Mouse (Mus musculus) liver, embryonic 14.5 days (tissue): ENCODE results near the gene Emc3.

Experiments
- CTCF ChIP-seq: IDR thresholded peaks from 2 replicates; pipeline ENCODE4 v1.5.1; 2016; ENCODE audit warnings: antibody characterized with exemption, low read depth, control low read depth
- EP300 ChIP-seq: IDR thresholded peaks from 2 replicates; pipeline ENCODE4 v1.6.1; 2016; ENCODE audit warnings: antibody characterized with exemption, low read depth

DNA sequence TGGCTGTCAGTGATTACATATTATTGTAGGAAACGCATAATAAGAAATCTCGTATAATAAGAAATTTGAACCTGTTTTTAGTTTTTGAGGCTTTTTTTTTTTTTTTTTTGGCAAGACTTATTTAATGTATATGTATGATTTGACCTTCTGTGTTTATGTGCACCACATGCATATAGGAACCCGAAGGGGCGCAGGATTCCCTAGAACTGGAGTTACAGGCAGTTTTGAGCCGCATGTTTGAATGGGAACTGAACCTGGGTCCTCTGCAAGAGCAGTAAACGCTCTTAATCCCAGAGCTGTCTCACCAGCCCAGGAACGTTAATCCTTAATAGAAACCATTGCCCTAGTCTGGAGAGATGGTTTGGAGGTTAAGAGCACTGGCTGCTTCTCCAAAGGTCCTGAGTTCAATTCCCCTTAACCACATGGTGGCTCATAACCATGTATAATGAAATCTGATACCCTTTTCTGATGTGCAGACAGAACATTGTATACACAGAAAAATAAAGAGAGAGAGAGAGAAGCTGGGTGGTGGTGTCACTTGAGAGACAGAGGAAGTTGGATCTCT, 470 bp upstream of the Emc3 start:
- no peak for TF ChIP-seq CTCF
- no peak for TF ChIP-seq EP300
